Mouse (Mus musculus) MN1 (cell line): Measurements from ENCODE around the gene Tmem206.

Experiments
- DNase-seq: peaks from one replicate; pipeline ENCODE4 v3.0.0-alpha.2; 2016; ENCODE audit warnings: low spot score

The Tmem206 gene

GRCm38 (mm10) chr1:191325726-191326232 is at the start of gene Tmem206:
Tmem206 (plus strand) TSS chr1:191325912.
- DNase-seq: peak; percentile 98

GRCm38 (mm10) chr1:191276181-191276580 is 49.5 kb upstream of the Tmem206 start:
- no peak for DNase-seq

- peak; percentile 94 for DNase-seq
Measured at GRCm38 (mm10) chr1:191277549-191278059, 48.1 kb upstream of the Tmem206 start.

- no peak for DNase-seq
Measured at GRCm38 (mm10) chr1:191278324-191278723, 47.4 kb upstream of the Tmem206 start.

- no peak for DNase-seq
Measured at GRCm38 (mm10) chr1:191281171-191281570, 44.5 kb upstream of the Tmem206 start.

GRCm38 (mm10) chr1:191282319-191282718 is 43.4 kb upstream of the Tmem206 start:
- DNase-seq: no peak

- DNase-seq: no peak
Measured at GRCm38 (mm10) chr1:191283110-191284040, 42.3 kb upstream of the Tmem206 start.

GRCm38 (mm10) chr1:191284502-191284901 is 41.2 kb upstream of the Tmem206 start:
- no peak for DNase-seq

GRCm38 (mm10) chr1:191288762-191289161 is 37.0 kb upstream of the Tmem206 start:
- DNase-seq: no peak

- peak; percentile 95 for DNase-seq
Measured at GRCm38 (mm10) chr1:191292348-191292747, 33.4 kb upstream of the Tmem206 start.

- DNase-seq: peak; percentile 17
Measured at GRCm38 (mm10) chr1:191293051-191293450, 32.7 kb upstream of the Tmem206 start.

GRCm38 (mm10) chr1:191293996-191294795 is 31.5 kb upstream of the Tmem206 start:
- DNase-seq: no peak

GRCm38 (mm10) chr1:191295784-191296183 is 29.9 kb upstream of the Tmem206 start:
- no peak for DNase-seq

GRCm38 (mm10) chr1:191296445-191296844 is 29.3 kb upstream of the Tmem206 start:
- DNase-seq: no peak

- no peak for DNase-seq
Measured at GRCm38 (mm10) chr1:191298304-191298703, 27.4 kb upstream of the Tmem206 start.

- peak; percentile 78 for DNase-seq
Measured at GRCm38 (mm10) chr1:191299215-191299942, 26.3 kb upstream of the Tmem206 start.

GRCm38 (mm10) chr1:191301903-191302302 is 23.8 kb upstream of the Tmem206 start:
- DNase-seq: no peak

GRCm38 (mm10) chr1:191303736-191304135 is 22.0 kb upstream of the Tmem206 start:
- DNase-seq: no peak

GRCm38 (mm10) chr1:191304216-191304615 is 21.5 kb upstream of the Tmem206 start:
- DNase-seq: no peak

- DNase-seq: no peak
Measured at GRCm38 (mm10) chr1:191305610-191306009, 20.1 kb upstream of the Tmem206 start.

GRCm38 (mm10) chr1:191306316-191306715 is 19.4 kb upstream of the Tmem206 start:
- no peak for DNase-seq
